Comparison of ENCODE assay signal across 16 mouse cellular contexts in genomic region chr10:46828164-46828563, GRCm38 (mm10).
DNase-seq lines count a peak whose midpoint lies in the region; ATAC-seq and TF ChIP-seq lines count a peak whose summit lies in the region.
"Had no signal": no experiment of that assay in that cellular context is flagged by ENCODE, and none has a peak within 500 bp of the region (broad histone marks: within the 10 kb centered on the region; RNA-seq: fewer than 3 reads in every experiment).

No protein-coding gene starts in this region.

- no peak overlapping the region for H3K4me3 ChIP-seq in forebrain, embryonic 14.5 days (ENCODE audit: low read depth, low read length)
- H3K4me3 ChIP-seq in forebrain, embryonic 15.5 days = no peak overlapping the region
- no peak overlapping the region for H3K4me3 ChIP-seq in MEL (ENCODE audit: control insufficient read depth in 1 of 2, insufficient read depth in 1 of 2, low read depth in 2 of 2, low read length in 2 of 2)
- no peak overlapping the region for H3K4me3 ChIP-seq in hindbrain, embryonic 15.5 days
- no peak overlapping the region for H3K4me3 ChIP-seq in midbrain, postnatal 0 days (ENCODE audit: low read depth, low read length)
- H3K4me3 ChIP-seq in liver, embryonic 11.5 days (ENCODE audit: low read depth, low read length) = no peak overlapping the region
- H3K4me3 ChIP-seq: embryonic facial prominence, embryonic 12.5 days; intestine, embryonic 15.5 days; myocyte had no signal

- H3K4me2 ChIP-seq in forebrain, embryonic 14.5 days (ENCODE audit: low read length) = no peak overlapping the region
- H3K4me2 ChIP-seq in forebrain, embryonic 15.5 days (replicated peaks) = no peak overlapping the region
- no peak overlapping the region for H3K4me2 ChIP-seq in hindbrain, embryonic 15.5 days
- H3K4me2 ChIP-seq in midbrain, postnatal 0 days (ENCODE audit: low read depth, low read length, poor library complexity, severe bottlenecking) = no peak overlapping the region
- no peak overlapping the region for H3K4me2 ChIP-seq in liver, embryonic 11.5 days
- H3K4me2 ChIP-seq: embryonic facial prominence, embryonic 12.5 days; intestine, embryonic 15.5 days; lung, embryonic 14.5 days had no signal

- H3K27ac ChIP-seq in forebrain, embryonic 14.5 days (ENCODE audit: low read depth, low read length) = no peak overlapping the region
- H3K27ac ChIP-seq in forebrain, embryonic 15.5 days (replicated peaks) = no peak overlapping the region
- no peak overlapping the region for H3K27ac ChIP-seq in MEL (ENCODE audit: control insufficient read depth, low read depth, low read length)
- H3K27ac ChIP-seq in hindbrain, embryonic 15.5 days (replicated peaks) = peak overlapping the region; percentile 18; the same call in 1 of the 2 replicates
- no peak overlapping the region for H3K27ac ChIP-seq in midbrain, postnatal 0 days (ENCODE audit: low read depth, low read length)
- H3K27ac ChIP-seq in liver, embryonic 11.5 days (ENCODE audit: low read depth, low read length) = no peak overlapping the region
- H3K27ac ChIP-seq: embryonic facial prominence, embryonic 12.5 days; intestine, embryonic 15.5 days; macrophage had no signal

- 0 out of 6 replicates have a peak, but pooled peaks of 1 of the 3 experiments have one; percentile 2 for TF ChIP-seq CTCF in MEL (IDR thresholded peaks at IDR 0.05 in 2 of 3, conservative IDR thresholded peaks at IDR 0.05 in 1 of 3; ENCODE audit: control insufficient read depth in 1 of 3, insufficient read depth in 1 of 3, low read depth in 2 of 3, low read length in 3 of 3, poor library complexity in 1 of 3, severe bottlenecking in 1 of 3)
- TF ChIP-seq CTCF in midbrain, postnatal 0 days (IDR thresholded peaks at IDR 0.05) = peak; percentile 12; the same call in 1 of the 2 replicates

- no peak overlapping the region for H3K9ac ChIP-seq in forebrain, embryonic 14.5 days (ENCODE audit: low read length)
- H3K9ac ChIP-seq in forebrain, embryonic 15.5 days (replicated peaks) = no peak overlapping the region
- no peak overlapping the region for H3K9ac ChIP-seq in MEL (ENCODE audit: control insufficient read depth, low read depth, low read length, poor library complexity, severe bottlenecking)
- no peak overlapping the region for H3K9ac ChIP-seq in hindbrain, embryonic 15.5 days
- no peak overlapping the region for H3K9ac ChIP-seq in midbrain, postnatal 0 days (replicated peaks; ENCODE audit: low read length, poor library complexity, severe bottlenecking)
- no peak overlapping the region for H3K9ac ChIP-seq in liver, embryonic 11.5 days (ENCODE audit: low read depth, low read length)
- H3K9ac ChIP-seq: embryonic facial prominence, embryonic 12.5 days; intestine, embryonic 15.5 days; lung, embryonic 14.5 days had no signal

- TF ChIP-seq EP300 in MEL (IDR thresholded peaks at IDR 0.05; ENCODE audit: low read depth in 1 of 2, low read length in 2 of 2) = no peak

- no peak for TF ChIP-seq POLR2A in MEL (IDR thresholded peaks at IDR 0.05; ENCODE audit: control insufficient read depth in 1 of 2, insufficient read depth in 1 of 2, low read depth in 1 of 2, low read length in 2 of 2, poor library complexity in 1 of 2)

- H3K36me3 ChIP-seq in forebrain, embryonic 14.5 days (ENCODE audit: control insufficient read depth, insufficient read depth, low read length) = no peaks in the 10 kb centered on the region
- H3K36me3 ChIP-seq in forebrain, embryonic 15.5 days = no peaks in the 10 kb centered on the region
- no peaks in the 10 kb centered on the region for H3K36me3 ChIP-seq in MEL (ENCODE audit: control insufficient read depth in 1 of 2, insufficient read depth in 2 of 2, low read length in 2 of 2)
- no peaks in the 10 kb centered on the region for H3K36me3 ChIP-seq in hindbrain, embryonic 15.5 days
- no peaks in the 10 kb centered on the region for H3K36me3 ChIP-seq in midbrain, postnatal 0 days (ENCODE audit: insufficient read depth, low read length)
- no peaks in the 10 kb centered on the region for H3K36me3 ChIP-seq in liver, embryonic 11.5 days (ENCODE audit: control insufficient read depth, insufficient read depth, low read length)
- H3K36me3 ChIP-seq: embryonic facial prominence, embryonic 12.5 days; intestine, embryonic 15.5 days had no signal

- peak; percentile 37 for DNase-seq in forebrain, embryonic 14.5 days (ENCODE audit: low spot score)
- DNase-seq in MEL (ENCODE audit: low read depth, low spot score) = peak; percentile 35
- DNase-seq in midbrain, postnatal 0 days (ENCODE audit: low spot score) = no peak
- no peak for DNase-seq in lung, adult 18-20 months
- DNase-seq in liver, embryonic 11.5 days (ENCODE audit: low spot score) = no peak
- DNase-seq: adrenal gland, postnatal 14 days; cerebellum, adult 9-11 months; gastrocnemius, postnatal 10 days; liver; lung, embryonic 14.5 days had no signal

- no peaks in the 10 kb centered on the region for H3K27me3 ChIP-seq in forebrain, embryonic 14.5 days (replicated peaks; ENCODE audit: control insufficient read depth, insufficient read depth, low read length)
- no peaks in the 10 kb centered on the region for H3K27me3 ChIP-seq in forebrain, embryonic 15.5 days
- H3K27me3 ChIP-seq in MEL (ENCODE audit: control insufficient read depth in 1 of 2, insufficient read depth in 2 of 2, low read length in 2 of 2) = no peaks in the 10 kb centered on the region
- no peaks in the 10 kb centered on the region for H3K27me3 ChIP-seq in hindbrain, embryonic 15.5 days
- H3K27me3 ChIP-seq in midbrain, postnatal 0 days (ENCODE audit: insufficient read depth, low read length) = no peaks in the 10 kb centered on the region
- no peaks in the 10 kb centered on the region for H3K27me3 ChIP-seq in liver, embryonic 11.5 days (replicated peaks; ENCODE audit: control insufficient read depth, insufficient read depth, low read length)
- H3K27me3 ChIP-seq: embryonic facial prominence, embryonic 12.5 days; intestine, embryonic 15.5 days had no signal

- no peaks in the 10 kb centered on the region for H3K9me3 ChIP-seq in forebrain, embryonic 14.5 days (replicated peaks; ENCODE audit: control insufficient read depth, low read length)
- no peaks in the 10 kb centered on the region for H3K9me3 ChIP-seq in forebrain, embryonic 15.5 days
- no peaks in the 10 kb centered on the region for H3K9me3 ChIP-seq in MEL (replicated peaks; ENCODE audit: insufficient read depth, low read length)
- no peaks in the 10 kb centered on the region for H3K9me3 ChIP-seq in hindbrain, embryonic 15.5 days
- H3K9me3 ChIP-seq in midbrain, postnatal 0 days (ENCODE audit: low read length) = no peaks in the 10 kb centered on the region
- H3K9me3 ChIP-seq in liver, embryonic 11.5 days (ENCODE audit: control insufficient read depth, low read length) = no peaks in the 10 kb centered on the region
- H3K9me3 ChIP-seq: embryonic facial prominence, embryonic 12.5 days; intestine, embryonic 15.5 days had no signal

- peaks cover 9% of the 10 kb centered on the region; the same call in 1 of the 2 replicates for H3K4me1 ChIP-seq in forebrain, embryonic 14.5 days (ENCODE audit: control insufficient read depth, insufficient read depth, low read length)
- H3K4me1 ChIP-seq in forebrain, embryonic 15.5 days = peaks cover 15% of the 10 kb centered on the region
- H3K4me1 ChIP-seq in MEL (ENCODE audit: control insufficient read depth in 1 of 2, insufficient read depth in 2 of 2, low read length in 2 of 2) = no peaks in the 10 kb centered on the region
- H3K4me1 ChIP-seq in hindbrain, embryonic 15.5 days (replicated peaks) = peaks cover 8% of the 10 kb centered on the region; the same call in 1 of the 2 replicates
- no peaks in the 10 kb centered on the region for H3K4me1 ChIP-seq in midbrain, postnatal 0 days (ENCODE audit: insufficient read depth, low read length)
- H3K4me1 ChIP-seq in liver, embryonic 11.5 days (replicated peaks; ENCODE audit: control insufficient read depth, insufficient read depth, low read length) = no peaks in the 10 kb centered on the region
- H3K4me1 ChIP-seq: embryonic facial prominence, embryonic 12.5 days; intestine, embryonic 15.5 days had no signal

- no peak; the same call in 1 of the 2 replicates for TF ChIP-seq RAD21 in MEL (IDR thresholded peaks at IDR 0.05; ENCODE audit: low read depth, low read length)

- WGBS in forebrain, embryonic 14.5 days = 17% methylated on average over 2 of the region's 2 CpGs
- WGBS in forebrain, embryonic 15.5 days = 19% methylated on average over 2 of the region's 2 CpGs
- 25% methylated on average over 2 of the region's 2 CpGs for WGBS in hindbrain, embryonic 15.5 days
- WGBS in midbrain, postnatal 0 days = 22% methylated on average over 2 of the region's 2 CpGs
- WGBS in liver, embryonic 11.5 days = 66% methylated on average over 2 of the region's 2 CpGs

- no peak for ATAC-seq in forebrain, embryonic 14.5 days
- no peak for ATAC-seq in forebrain, embryonic 15.5 days (replicated peaks)
- no peak for ATAC-seq in hindbrain, embryonic 15.5 days (ENCODE audit: low FRiP score, low read depth)
- no peak for ATAC-seq in midbrain, postnatal 0 days (ENCODE audit: low FRiP score)
- ATAC-seq in liver, embryonic 11.5 days (replicated peaks; ENCODE audit: low FRiP score) = no peak
- ATAC-seq: intestine, embryonic 15.5 days had no signal

- H3K79me2 ChIP-seq in MEL (ENCODE audit: control insufficient read depth, insufficient read depth, low read length, poor library complexity) = no peaks in the 10 kb centered on the region

TF ChIP-seq in MEL, 35 proteins besides CTCF, POLR2A, EP300 and RAD21:
- no peak for TF ChIP-seq ETS1 (IDR thresholded peaks at IDR 0.05; ENCODE audit: low read depth, low read length)
- TF ChIP-seq ZMIZ1 (IDR thresholded peaks at IDR 0.05; ENCODE audit: low read depth, low read length) = no peak
- TF ChIP-seq NRF1 (IDR thresholded peaks at IDR 0.05; ENCODE audit: insufficient read depth, low read depth, low read length, poor library complexity, severe bottlenecking) = no peak
- no peak for TF ChIP-seq ELF1 (IDR thresholded peaks at IDR 0.05; ENCODE audit: low read depth, low read length)
- no peak for TF ChIP-seq E2F4 (IDR thresholded peaks at IDR 0.05; ENCODE audit: borderline replicate concordance, low read depth, low read length)
- 0 out of 2 replicates have a peak, but pooled peaks have one; percentile 9 for TF ChIP-seq SMC3 (IDR thresholded peaks at IDR 0.05; ENCODE audit: low read depth, low read length)
- no peak for TF ChIP-seq MXI1 (IDR thresholded peaks at IDR 0.05; ENCODE audit: low read depth, low read length)
- TF ChIP-seq ZKSCAN1 (IDR thresholded peaks at IDR 0.05; ENCODE audit: low read depth, low read length) = no peak

Comparison
In these comparisons a context has a peak if more than half of its experiments do, and no peak if none do; other contexts are left out.
1. DNase-seq: peak in forebrain, embryonic 14.5 days (single experiment) and MEL (single experiment); none in midbrain, postnatal 0 days (single experiment), lung, adult 18-20 months (0 of 2) and liver, embryonic 11.5 days (single experiment).